Mouse (Mus musculus) MEL (cell line): Measurements from ENCODE around the gene Smim24. TPM values are rescaled to one million over a fixed set of nuclear protein-coding genes. Genes with fewer than 3 reads are reported as not detected.

Experiments used
- DNase-seq: peaks from one replicate; pipeline ENCODE4 v3.0.0; 2011; ENCODE audit warnings: low read depth, low spot score
- H3K27ac ChIP-seq: 2 replicates; pipeline ENCODE4 v1.5.1; 2012; ENCODE audit warnings: low read depth, mild to moderate bottlenecking, control low read depth, low read length, moderate library complexity; ENCODE audit not compliant: control insufficient read depth
- H3K27me3 ChIP-seq, 2 experiments: fragments of 150-350 bp in 1 of 2; sonication (generic) in 1 of 2; 2 replicates each; pipeline ENCODE4 v1.6.1; 2012; ENCODE audit warnings: low read length in 2 of 2, mild to moderate bottlenecking in 2 of 2, improper control_type of control experiment in 1 of 2, moderate library complexity in 1 of 2; ENCODE audit not compliant: insufficient read depth in 2 of 2, control insufficient read depth in 1 of 2
- H3K36me3 ChIP-seq, 2 experiments: 2 replicates each; pipeline ENCODE4 v1.6.1; 2012 to 2014; ENCODE audit warnings: low read length in 2 of 2, improper control_type of control experiment in 1 of 2, inconsistent platforms in 1 of 2, mild to moderate bottlenecking in 1 of 2; ENCODE audit not compliant: insufficient read depth in 2 of 2, control insufficient read depth in 1 of 2
- H3K4me1 ChIP-seq, 2 experiments: fragments of 150-350 bp in 1 of 2; sonication (generic) in 1 of 2; 2 replicates each; pipeline ENCODE4 v1.6.1; 2012; ENCODE audit warnings: low read length in 2 of 2, improper control_type of control experiment in 1 of 2, mild to moderate bottlenecking in 1 of 2; ENCODE audit not compliant: insufficient read depth in 2 of 2, control insufficient read depth in 1 of 2
- H3K4me3 ChIP-seq, 2 experiments: fragments of 150-350 bp in 1 of 2; sonication (generic) in 1 of 2; 2 replicates each; pipeline ENCODE4 v1.5.1; 2012; ENCODE audit warnings: low read depth in 2 of 2, low read length in 2 of 2, mild to moderate bottlenecking in 2 of 2, moderate library complexity in 2 of 2, control low read depth in 1 of 2, improper control_type of control experiment in 1 of 2; ENCODE audit not compliant: control insufficient read depth in 1 of 2, insufficient read depth in 1 of 2
- H3K79me2 ChIP-seq: 2 replicates; pipeline ENCODE4 v1.6.1; 2012; ENCODE audit warnings: mild to moderate bottlenecking, low read length, moderate library complexity; ENCODE audit not compliant: control insufficient read depth, poor library complexity, insufficient read depth
- H3K9ac ChIP-seq: 2 replicates; pipeline ENCODE4 v1.6.1; 2012; ENCODE audit warnings: low read depth, mild to moderate bottlenecking, control low read depth, low read length, moderate library complexity; ENCODE audit not compliant: control insufficient read depth, poor library complexity, severe bottlenecking
- H3K9me3 ChIP-seq: fragments of 150-350 bp; sonication (generic); replicated peaks from 2 replicates; pipeline ENCODE4 v1.6.1; 2012; ENCODE audit warnings: mild to moderate bottlenecking, low read length, improper control_type of control experiment, moderate library complexity; ENCODE audit not compliant: insufficient read depth
- E2F4 ChIP-seq: IDR thresholded peaks from 2 replicates; pipeline ENCODE4 v1.6.1; 2011; ENCODE audit warnings: low read depth, low read length, improper control_type of control experiment, borderline replicate concordance
- EP300 ChIP-seq, 2 experiments: IDR thresholded peaks; 2 replicates each; pipeline ENCODE4 v1.6.1; 2011; ENCODE audit warnings: improper control_type of control experiment in 2 of 2, low read length in 2 of 2, low read depth in 1 of 2, mild to moderate bottlenecking in 1 of 2
- GABPA ChIP-seq: IDR thresholded peaks from 2 replicates; pipeline ENCODE4 v1.6.1; 2012; ENCODE audit warnings: low read depth, mild to moderate bottlenecking, inconsistent platforms, low read length, improper control_type of control experiment, moderate library complexity
- JUND ChIP-seq: IDR thresholded peaks from 2 replicates; pipeline ENCODE4 v1.6.1; 2011; ENCODE audit warnings: low read depth, mild to moderate bottlenecking, improper control_type of control experiment, low read length
- MXI1 ChIP-seq: IDR thresholded peaks from 2 replicates; pipeline ENCODE4 v1.6.1; 2011; ENCODE audit warnings: mild to moderate bottlenecking, low read depth, low read length, improper control_type of control experiment
- NELFE ChIP-seq: IDR thresholded peaks from 2 replicates; pipeline ENCODE4 v1.6.1; 2011; ENCODE audit warnings: low read depth, low read length, improper control_type of control experiment
- SMC3 ChIP-seq: IDR thresholded peaks from 2 replicates; pipeline ENCODE4 v1.6.1; 2011; ENCODE audit warnings: low read depth, low read length, improper control_type of control experiment
- TAL1 ChIP-seq: IDR thresholded peaks from 2 replicates; pipeline ENCODE4 v1.6.1; 2012; ENCODE audit warnings: mild to moderate bottlenecking, inconsistent platforms, low read length, moderate library complexity, mixed read lengths
- TBP ChIP-seq: IDR thresholded peaks from 2 replicates; pipeline ENCODE4 v1.8.0; 2011; ENCODE audit warnings: low read depth, low read length, improper control_type of control experiment
- UBTF ChIP-seq: IDR thresholded peaks from 2 replicates; pipeline ENCODE4 v1.6.1; 2012; ENCODE audit warnings: low read depth, mild to moderate bottlenecking, inconsistent platforms, low read length, improper control_type of control experiment, moderate library complexity, borderline replicate concordance; ENCODE audit not compliant: insufficient read depth
- USF1 ChIP-seq: IDR thresholded peaks from 2 replicates; pipeline ENCODE4 v1.6.1; 2014; ENCODE audit warnings: low read depth, mild to moderate bottlenecking, inconsistent platforms, low read length, improper control_type of control experiment, moderate library complexity
- ZC3H11A ChIP-seq: IDR thresholded peaks from 2 replicates; pipeline ENCODE4 v1.6.1; 2012; ENCODE audit warnings: low read depth, mild to moderate bottlenecking, inconsistent platforms, low read length, improper control_type of control experiment
- ZKSCAN1 ChIP-seq: IDR thresholded peaks from 2 replicates; pipeline ENCODE4 v1.6.1; 2012; ENCODE audit warnings: low read depth, mild to moderate bottlenecking, inconsistent platforms, low read length, improper control_type of control experiment, moderate library complexity
- polyA plus RNA-seq, 2 experiments: library from polyadenylated mRNA; stranded (reverse) in 1 of 2; unstranded in 1 of 2; fragments of >175 nt in 1 of 2; fragments of >200 nt in 1 of 2; gene quantifications; 2 replicates each; pipeline versions ENCODE4 v1.2.1 to v1.2.4; 2012; ENCODE audit warnings: low replicate concordance in 2 of 2, low read depth in 1 of 2; ENCODE audit not compliant: insufficient read length in 2 of 2, insufficient read depth in 1 of 2, missing spikeins in 1 of 2
- total RNA-seq: library from RNA; depleted of rRNA; stranded (reverse); fragments of 300-350 nt; gene quantifications from 2 replicates; pipeline ENCODE4 v1.2.3, GENCODE M21; 2012

Gene Smim24
- total and polyA plus RNA-seq, 3 experiments: 6.7 to 29.5 TPM; not detected in 1

DNA sequence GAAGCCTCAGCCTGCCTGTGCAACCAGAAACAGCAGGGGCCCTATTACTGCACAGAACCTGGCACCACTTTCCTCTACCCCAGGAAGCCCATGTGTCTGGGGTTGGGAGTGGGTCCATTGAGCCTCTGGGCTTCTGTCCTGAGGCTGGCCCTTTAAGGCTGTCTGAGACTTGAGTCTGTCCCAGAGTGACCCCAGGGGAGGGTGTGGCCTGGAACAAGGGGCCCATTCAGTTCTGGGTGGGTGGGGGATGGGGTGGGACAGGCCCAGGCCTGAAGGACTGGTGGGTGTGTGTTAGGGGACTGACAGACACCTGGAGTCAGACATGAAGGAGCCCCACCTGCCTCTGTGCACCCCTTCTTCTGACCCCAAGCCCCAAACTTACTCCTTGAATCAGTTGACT, 21.8 kb downstream of the Smim24 start:
- H3K4me3 ChIP-seq: no peak overlapping the region
- H3K27me3 ChIP-seq: no peaks in the 10 kb centered on the region
- no peaks in the 10 kb centered on the region for H3K79me2 ChIP-seq
- H3K4me1 ChIP-seq: no peaks in the 10 kb centered on the region
- no peak overlapping the region for H3K9ac ChIP-seq
- no peak for TF ChIP-seq E2F4
- no peak for TF ChIP-seq MXI1
- TF ChIP-seq TAL1: no peak
- TF ChIP-seq ZC3H11A: no peak
- TF ChIP-seq UBTF: no peak
- TF ChIP-seq TBP: no peak
- no peak for DNase-seq
- H3K9me3 ChIP-seq: no peaks in the 10 kb centered on the region
- H3K27ac ChIP-seq: no peak overlapping the region
- H3K36me3 ChIP-seq: no peaks in the 10 kb centered on the region

- TF ChIP-seq GABPA: no peak
- no peak for TF ChIP-seq JUND
- H3K36me3 ChIP-seq: no peaks in the 10 kb centered on the region
Observed at GRCm38 (mm10) chr10:81415146-81415545, 22.3 kb downstream of the Smim24 start.

DNA sequence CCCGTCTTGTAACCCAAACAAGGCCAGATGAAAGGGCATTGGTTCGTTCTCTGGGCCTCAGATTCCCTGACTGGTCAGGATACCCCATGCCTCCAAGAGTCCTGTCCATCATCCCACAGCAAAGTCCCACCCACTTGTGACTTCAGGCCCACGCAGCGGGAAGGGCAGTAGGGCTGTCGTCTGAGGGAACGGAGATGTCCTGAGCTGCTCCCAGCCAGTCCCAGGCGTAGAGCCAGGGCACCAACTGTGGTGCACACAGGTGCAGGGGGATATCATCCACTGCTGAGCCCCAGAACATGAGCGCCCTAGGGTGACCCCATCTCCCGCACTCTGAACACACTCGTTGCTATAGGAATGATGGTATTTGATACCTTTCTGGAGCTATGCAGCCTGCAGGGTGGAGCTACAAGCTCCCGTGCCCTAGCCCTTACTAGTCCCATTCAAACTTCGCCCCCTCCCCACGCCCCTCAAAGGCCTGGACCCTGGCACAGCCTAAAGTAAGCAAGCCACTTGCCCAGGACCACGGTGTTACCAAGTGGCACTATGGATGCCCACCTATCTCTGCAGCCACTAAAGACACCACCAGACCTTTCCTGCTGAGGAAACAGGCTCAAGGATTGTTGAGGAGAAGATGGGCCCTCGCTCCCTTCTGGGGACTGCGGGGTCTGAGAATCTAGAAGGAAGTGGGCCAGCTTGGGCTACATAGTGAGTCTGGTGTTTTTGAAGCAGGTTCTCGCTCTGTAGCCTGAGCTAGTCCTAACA, 22.9 kb downstream of the Smim24 start:
- Histone ChIP-seq H3K4me3 (no peak overlapping the region), H3K36me3 (no peaks in the 10 kb centered on the region), H3K27me3 (no peaks in the 10 kb centered on the region), H3K4me1 (no peaks in the 10 kb centered on the region), H3K27ac (no peak overlapping the region), H3K79me2 (no peaks in the 10 kb centered on the region), H3K9me3 (no peaks in the 10 kb centered on the region), H3K9ac (no peak overlapping the region)
- DNase-seq: no peak
- no peak for TF ChIP-seq ZKSCAN1
- no peak for TF ChIP-seq SMC3
- TF ChIP-seq EP300 (IDR thresholded peaks at IDR 0.05; ENCODE audit: low read depth in 1 of 2, low read length in 2 of 2): no peak
- no peak for TF ChIP-seq NELFE
- TF ChIP-seq UBTF: no peak
- no peak for TF ChIP-seq E2F4
- no peak for TF ChIP-seq USF1

More at GRCm38 (mm10) chr10:81415146-81415545, 22.3 kb downstream of the Smim24 start:
- Histone ChIP-seq H3K9ac (no peak overlapping the region), H3K27ac (no peak overlapping the region), H3K4me3 (no peak overlapping the region), H3K27me3 (no peaks in the 10 kb centered on the region), H3K9me3 (no peaks in the 10 kb centered on the region), H3K4me1 (no peaks in the 10 kb centered on the region), H3K79me2 (no peaks in the 10 kb centered on the region)
- no peak for DNase-seq
